Mouse (Mus musculus): ENCODE results near the gene Myrip.

DNA sequence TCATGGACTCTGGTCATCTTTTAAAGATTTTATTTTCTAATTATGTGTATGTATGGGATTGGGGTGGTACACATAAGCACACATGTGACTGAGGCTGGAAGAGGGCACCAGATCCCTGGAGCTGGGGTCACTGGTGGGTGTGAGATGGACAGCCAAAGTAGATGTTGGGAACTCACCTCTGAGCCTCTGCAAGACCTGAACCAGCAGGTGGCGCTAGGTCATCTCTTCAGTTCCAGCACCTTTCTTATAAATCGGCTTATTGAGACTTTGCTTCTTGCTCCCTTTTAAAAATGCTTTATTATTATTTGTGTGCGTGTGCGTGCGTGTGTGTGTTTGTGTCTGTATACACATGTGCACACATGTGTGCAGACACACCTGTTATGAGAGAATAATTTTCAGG is 109.1 kb downstream of the Myrip start:
- peak; percentile 77 for TF ChIP-seq CTCF (conservative IDR thresholded peaks at IDR 0.05; ENCODE audit: insufficient read depth, insufficient read length, low read depth, low read length)
- no peak for TF ChIP-seq POLR2A (IDR thresholded peaks at IDR 0.05; ENCODE audit: low read depth, low read length)
